Mouse (Mus musculus) kidney, postnatal 0 days (tissue): ENCODE measurements around the gene Fars2. TPM values are rescaled to one million over a fixed set of nuclear protein-coding genes. Genes with fewer than 3 reads are reported as not detected.

Source experiments
- ATAC-seq: fragments of 200-750 bp; cut with Nextera tagmentation; replicated peaks from 2 replicates; pipeline ENCODE4 v1.8.0; 2017; ENCODE audit warnings: low read depth, moderate number of reproducible peaks, moderate TSS enrichment, moderate library complexity; ENCODE audit not compliant: low FRiP score
- DNase-seq: peaks from one replicate; pipeline ENCODE4 v3.0.0-alpha.2; 2016; ENCODE audit warnings: low spot score
- H3K27ac ChIP-seq: fragments of 300-500 bp; sonication (generic); 2 replicates; pipeline ENCODE4 v1.5.1; 2014; ENCODE audit warnings: mild to moderate bottlenecking
- H3K27me3 ChIP-seq: fragments of 300-500 bp; sonication (generic); 2 replicates; pipeline ENCODE4 v1.6.1; 2014; ENCODE audit warnings: low read length, mixed read lengths; ENCODE audit not compliant: insufficient read depth
- H3K36me3 ChIP-seq: fragments of 300-500 bp; sonication (generic); 2 replicates; pipeline ENCODE4 v1.6.1; 2014; ENCODE audit warnings: low read length, mixed read lengths; ENCODE audit not compliant: insufficient read depth
- H3K4me1 ChIP-seq: fragments of 300-500 bp; sonication (generic); replicated peaks from 2 replicates; pipeline ENCODE4 v1.6.1; 2014; ENCODE audit warnings: antibody characterized with exemption, low read length, mixed read lengths; ENCODE audit not compliant: insufficient read depth
- H3K4me2 ChIP-seq: fragments of 300-500 bp; sonication (generic); 2 replicates; pipeline ENCODE4 v1.6.1; 2014; ENCODE audit warnings: mild to moderate bottlenecking, low read length, moderate library complexity, mixed read lengths
- H3K4me3 ChIP-seq: fragments of 300-500 bp; sonication (generic); replicated peaks from 2 replicates; pipeline ENCODE4 v1.5.1; 2014; ENCODE audit warnings: low read depth, low read length
- H3K9ac ChIP-seq: fragments of 300-500 bp; sonication (generic); 2 replicates; pipeline ENCODE4 v1.6.1; 2014; ENCODE audit warnings: low read depth, low read length
- H3K9me3 ChIP-seq: fragments of 300-500 bp; sonication (generic); replicated peaks from 2 replicates; pipeline ENCODE4 v1.6.1; 2016; ENCODE audit warnings: low read length, inconsistent platforms, mixed read lengths
- CTCF ChIP-seq: IDR thresholded peaks from 2 replicates; pipeline ENCODE4 v1.5.1; 2016; ENCODE audit warnings: antibody characterized with exemption, low read depth, mild to moderate bottlenecking, moderate library complexity
- WGBS: fragments of 180-500 bp; shearing (Covaris S2); extraction: QIAGEN DNeasy Blood & Tissue Kit; methylation state at CpG from one replicate; pipeline ENCODE4 v1.1.7; 2014; 5-methylcytosine and 5-hydroxymethylcytosine counted together
- polyA plus RNA-seq: library from polyadenylated mRNA; unstranded; fragments of >200 nt; fragmentation: Nextera tagmentation; extraction: Ambion mirVana; gene quantifications from 2 replicates; pipeline ENCODE4 v1.2.1, GENCODE M21; 2015

The Fars2 gene
- polyA plus RNA-seq, 1 experiment from 2014 or later, result 54.7 TPM

GRCm38 (mm10) chr13:36466515-36466921 is 349.3 kb downstream of the Fars2 start:
- TF ChIP-seq CTCF, result no peak
- Histone ChIP-seq H3K4me3 (no peak overlapping the region), H3K36me3 (no peaks in the 10 kb centered on the region), H3K27me3 (no peaks in the 10 kb centered on the region), H3K9ac (no peak overlapping the region), H3K9me3 (no peaks in the 10 kb centered on the region), H3K4me2 (no peak overlapping the region), H3K4me1 (no peaks in the 10 kb centered on the region), H3K27ac (no peak overlapping the region)
- 85% methylated on average over 5 of the region's 5 CpGs for WGBS
- DNase-seq (no peak), ATAC-seq (peak; percentile 59; the same call in 1 of the 2 replicates)

- H3K36me3 ChIP-seq, result no peaks in the 10 kb centered on the region
- TF ChIP-seq CTCF, result no peak
- DNase-seq (no peak), ATAC-seq (no peak)
- no peak overlapping the region for H3K27ac ChIP-seq
- no peaks in the 10 kb centered on the region for H3K27me3 ChIP-seq
- no peak overlapping the region for H3K9ac ChIP-seq
- WGBS, result 70% methylated on average over 2 of the region's 2 CpGs
- H3K4me3 ChIP-seq, result no peak overlapping the region
- H3K4me2 ChIP-seq, result no peak overlapping the region
- H3K4me1 ChIP-seq, result no peaks in the 10 kb centered on the region
- H3K9me3 ChIP-seq, result no peaks in the 10 kb centered on the region
Measured at GRCm38 (mm10) chr13:36467849-36468248, 350.6 kb downstream of the Fars2 start.

GRCm38 (mm10) chr13:36468963-36469362 is 351.8 kb downstream of the Fars2 start:
- H3K9ac ChIP-seq, result no peak overlapping the region
- no peak overlapping the region for H3K4me2 ChIP-seq
- ATAC-seq (no peak), DNase-seq (no peak)
- no peak overlapping the region for H3K4me3 ChIP-seq
- 72% methylated on average over 2 of the region's 2 CpGs for WGBS
- H3K9me3 ChIP-seq, result no peaks in the 10 kb centered on the region
- H3K27me3 ChIP-seq, result no peaks in the 10 kb centered on the region
- TF ChIP-seq CTCF, result no peak
- H3K27ac ChIP-seq, result no peak overlapping the region
- no peaks in the 10 kb centered on the region for H3K4me1 ChIP-seq
- H3K36me3 ChIP-seq, result no peaks in the 10 kb centered on the region

GRCm38 (mm10) chr13:36469412-36470125 is 352.4 kb downstream of the Fars2 start:
- TF ChIP-seq CTCF, result no peak
- H3K4me1 ChIP-seq, result no peaks in the 10 kb centered on the region
- DNase-seq (no peak), ATAC-seq (no peak)
- no peak overlapping the region for H3K4me2 ChIP-seq
- 80% methylated on average over 2 of the region's 2 CpGs for WGBS
- no peak overlapping the region for H3K27ac ChIP-seq
- H3K36me3 ChIP-seq, result no peaks in the 10 kb centered on the region
- no peak overlapping the region for H3K4me3 ChIP-seq
- H3K9me3 ChIP-seq, result no peaks in the 10 kb centered on the region
- H3K9ac ChIP-seq, result no peak overlapping the region
- H3K27me3 ChIP-seq, result no peaks in the 10 kb centered on the region

- Histone ChIP-seq H3K4me1 (no peaks in the 10 kb centered on the region), H3K36me3 (no peaks in the 10 kb centered on the region), H3K27me3 (no peaks in the 10 kb centered on the region), H3K4me3 (no peak overlapping the region), H3K9me3 (no peaks in the 10 kb centered on the region), H3K27ac (no peak overlapping the region), H3K9ac (no peak overlapping the region), H3K4me2 (no peak overlapping the region)
- no peak for TF ChIP-seq CTCF
- 34% methylated on average over 5 of the region's 5 CpGs for WGBS
- ATAC-seq, result no peak
- no peak for DNase-seq
Measured at GRCm38 (mm10) chr13:36477648-36478047, 360.4 kb downstream of the Fars2 start.

GRCm38 (mm10) chr13:36478243-36478642 is 361.0 kb downstream of the Fars2 start:
- Histone ChIP-seq H3K9me3 (no peaks in the 10 kb centered on the region), H3K4me1 (no peaks in the 10 kb centered on the region), H3K27me3 (no peaks in the 10 kb centered on the region), H3K9ac (no peak overlapping the region), H3K36me3 (no peaks in the 10 kb centered on the region), H3K4me3 (no peak overlapping the region), H3K4me2 (no peak overlapping the region), H3K27ac (no peak overlapping the region)
- ATAC-seq, result peak; percentile 33; the same call in 1 of the 2 replicates
- peak; percentile 72 for DNase-seq
- 35% methylated on average over 3 of the region's 3 CpGs for WGBS
- no peak for TF ChIP-seq CTCF

GRCm38 (mm10) chr13:36480101-36480500 is 362.9 kb downstream of the Fars2 start:
- Histone ChIP-seq H3K9me3 (no peaks in the 10 kb centered on the region), H3K4me2 (no peak overlapping the region), H3K4me1 (no peaks in the 10 kb centered on the region), H3K27ac (no peak overlapping the region), H3K4me3 (no peak overlapping the region), H3K27me3 (no peaks in the 10 kb centered on the region), H3K9ac (no peak overlapping the region), H3K36me3 (no peaks in the 10 kb centered on the region)
- WGBS, result 93% methylated on average over 2 of the region's 2 CpGs
- ATAC-seq (no peak), DNase-seq (no peak)
- TF ChIP-seq CTCF, result no peak
